Mouse (Mus musculus) kidney, adult 2 months (tissue): Measurements from ENCODE around the gene Gsg1l.

Experiments used
- CTCF ChIP-seq: fragments of 200-500 bp; conservative IDR thresholded peaks from 2 replicates; pipeline ENCODE4 v1.5.1; 2011; ENCODE audit warnings: low read depth, mild to moderate bottlenecking, control low read depth, low read length, moderate library complexity, mixed read lengths; ENCODE audit not compliant: insufficient read depth, insufficient read length
- POLR2A ChIP-seq: fragments of 200-500 bp; IDR thresholded peaks from one replicate; pipeline ENCODE4 v1.6.1; 2011; ENCODE audit warnings: low read depth, low read length, control low read depth

GRCm38 (mm10) chr7:125973874-125974273, 108.3 kb downstream of the Gsg1l start:
- TF ChIP-seq CTCF (no peak), POLR2A (no peak)
